ENCODE assay signal across 8 mouse cellular contexts in the genomic region with DNA sequence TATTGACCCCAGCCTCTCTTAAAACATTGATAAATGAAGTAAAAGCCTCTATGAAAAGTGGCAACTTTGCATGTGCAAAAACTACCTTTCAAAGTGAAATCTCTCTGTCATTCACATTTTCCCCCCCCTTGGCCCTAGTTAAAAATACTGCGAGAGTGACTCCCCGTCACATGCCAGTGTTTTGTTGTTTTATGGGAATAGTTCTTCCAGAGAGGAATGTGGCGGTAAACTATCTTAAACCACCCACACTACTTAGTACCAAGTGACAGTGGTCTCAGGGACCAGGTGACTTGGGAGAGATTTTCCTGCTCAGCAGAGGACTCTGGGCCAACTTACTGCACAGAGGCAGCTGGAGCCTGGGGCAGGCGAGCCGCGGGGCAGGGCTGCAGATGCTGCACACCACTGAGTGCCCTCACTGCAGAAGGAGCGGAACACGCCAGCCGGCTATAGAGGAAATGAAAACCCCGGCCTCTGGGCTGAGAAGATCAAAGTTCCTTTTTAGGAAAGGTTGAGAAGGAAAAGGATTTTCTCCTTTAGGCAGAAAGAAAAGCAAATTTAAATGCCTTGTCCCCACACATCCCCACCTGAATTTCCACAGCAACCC. TPM values are rescaled to one million over a fixed set of nuclear protein-coding genes. Genes with fewer than 3 reads are reported as not detected.
DNase-seq lines count a peak whose midpoint lies in the region; ATAC-seq lines count a peak whose summit lies in the region.

No protein-coding gene starts in this region.

- H3K27me3 ChIP-seq in limb, embryonic 12.5 days = peaks cover 11% of the 10 kb centered on the region; the same call in 1 of the 2 replicates
- no peaks in the 10 kb centered on the region for H3K27me3 ChIP-seq in neural tube, embryonic 11.5 days (ENCODE audit: control insufficient read depth, insufficient read depth, low read length)

- peak; percentile 67 for ATAC-seq in common myeloid progenitor, adult 5-6 weeks (replicated peaks; ENCODE audit: low read depth, poor library complexity, severe bottlenecking)
- no peak; the same call in 1 of the 2 replicates for ATAC-seq in limb, embryonic 12.5 days (ENCODE audit: insufficient number of reproducible peaks, insufficient read depth, low FRiP score, low TSS enrichment, low read depth)
- no peak for ATAC-seq in neural tube, embryonic 11.5 days (ENCODE audit: insufficient read depth, low FRiP score, low TSS enrichment)

- peak overlapping the region; percentile 38 for H3K4me2 ChIP-seq in limb, embryonic 12.5 days
- peak overlapping the region; percentile 31 for H3K4me2 ChIP-seq in neural tube, embryonic 11.5 days (ENCODE audit: low read depth)

- DNase-seq in B cell, adult 2 months = peak; percentile 17 to 23
- DNase-seq in heart, postnatal 10 days = peak; percentile 36 to 37
- peak; percentile 42 for DNase-seq in neural tube, embryonic 11.5 days (ENCODE audit: low spot score)
- DNase-seq in cerebellum, postnatal 36 days = no peak
- no peak for DNase-seq in left cerebral cortex, adult 9 months (ENCODE audit: low spot score in 2 of 2)
- DNase-seq in layer of hippocampus, postnatal 14 days (ENCODE audit: low spot score in 2 of 2) = no peak

- no peaks in the 10 kb centered on the region for H3K9me3 ChIP-seq in limb, embryonic 12.5 days
- no peaks in the 10 kb centered on the region for H3K9me3 ChIP-seq in neural tube, embryonic 11.5 days (ENCODE audit: control insufficient read depth, low read length)

- 0 out of 2 replicates have a peak overlapping the region, but pooled peaks have one; percentile 42 for H3K27ac ChIP-seq in limb, embryonic 12.5 days
- peak overlapping the region; percentile 60; the same call in 1 of the 2 replicates for H3K27ac ChIP-seq in neural tube, embryonic 11.5 days (ENCODE audit: low read depth, low read length)

- no peaks in the 10 kb centered on the region for H3K36me3 ChIP-seq in limb, embryonic 12.5 days
- no peaks in the 10 kb centered on the region for H3K36me3 ChIP-seq in neural tube, embryonic 11.5 days (ENCODE audit: control insufficient read depth, insufficient read depth, low read length)

- intact Hi-C loops in heart, postnatal 10 days (cut with DNase I) = loop anchor here (5.0 kb wide), 3 partner anchors 86 to 301 kb away; no protein-coding TSS in a partner anchor

- H3K9ac ChIP-seq in limb, embryonic 12.5 days (replicated peaks) = no peak overlapping the region
- H3K9ac ChIP-seq in neural tube, embryonic 11.5 days (ENCODE audit: low read length) = peak overlapping the region; percentile 22; the same call in 1 of the 2 replicates

- peaks cover 63% of the 10 kb centered on the region for H3K4me1 ChIP-seq in limb, embryonic 12.5 days (replicated peaks)
- peaks cover 21% of the 10 kb centered on the region for H3K4me1 ChIP-seq in neural tube, embryonic 11.5 days (ENCODE audit: control insufficient read depth, insufficient read depth, low read length)

- 8% methylated on average over 10 of the region's 10 CpGs for WGBS in limb, embryonic 12.5 days
- WGBS in neural tube, embryonic 11.5 days = 13% methylated on average over 10 of the region's 10 CpGs

- no peak overlapping the region for H3K4me3 ChIP-seq in limb, embryonic 12.5 days (replicated peaks)
- H3K4me3 ChIP-seq in neural tube, embryonic 11.5 days (ENCODE audit: low read depth, low read length) = no peak overlapping the region

RNA-seq across cellular contexts. Expression of gene Pex14, which starts 50.9 kb away (rescaled TPM):
- 11.9 and 12.1 TPM in 2 replicates for total RNA-seq in common myeloid progenitor, adult 5-6 weeks (2017)
- 10 to 100 TPM; 26.5 to 27.2 TPM for total RNA-seq in heart, postnatal 10 days (2021)
- 55.2 and 55.9 TPM in 2 replicates for polyA plus RNA-seq in limb, embryonic 12.5 days (2016; fragmentation: Nextera tagmentation; extraction: Ambion mirVana)
- 43.0 and 43.1 TPM in 2 replicates for polyA plus RNA-seq in neural tube, embryonic 11.5 days (2014; fragmentation: Nextera tagmentation; extraction: Ambion mirVana)
- 10 to 100 TPM; 35.8 to 37.7 TPM for total RNA-seq in layer of hippocampus, postnatal 14 days (2021)

RNA-seq across cellular contexts. Expression of gene Dffa, which starts 55.2 kb away (rescaled TPM):
- 19.1 and 22.9 TPM in 2 replicates for total RNA-seq in common myeloid progenitor, adult 5-6 weeks (2017)
- total RNA-seq in heart, postnatal 10 days (2021) = 10 to 100 TPM; 33.5 to 38.7 TPM
- polyA plus RNA-seq in limb, embryonic 12.5 days (2016; fragmentation: Nextera tagmentation; extraction: Ambion mirVana) = 29.8 and 30.6 TPM in 2 replicates
- 34.1 and 34.4 TPM in 2 replicates for polyA plus RNA-seq in neural tube, embryonic 11.5 days (2014; fragmentation: Nextera tagmentation; extraction: Ambion mirVana)
- 10 to 100 TPM; 46.5 to 50.6 TPM for total RNA-seq in layer of hippocampus, postnatal 14 days (2021)

Comparison
In these comparisons a context has a peak if more than half of its experiments do, and no peak if none do; other contexts are left out.
1. DNase-seq: peak in B cell, adult 2 months (2 of 2), heart, postnatal 10 days (2 of 2) and neural tube, embryonic 11.5 days (single experiment); none in cerebellum, postnatal 36 days (0 of 2), left cerebral cortex, adult 9 months (0 of 2) and layer of hippocampus, postnatal 14 days (0 of 2).